Mouse (Mus musculus): ENCODE results near the gene Ackr3. TPM values are rescaled to one million over a fixed set of nuclear protein-coding genes. Genes with fewer than 3 reads are reported as not detected.

Gene Ackr3
- polyA plus RNA-seq, 1 experiment from 2014 or later: 3.5 TPM

DNA sequence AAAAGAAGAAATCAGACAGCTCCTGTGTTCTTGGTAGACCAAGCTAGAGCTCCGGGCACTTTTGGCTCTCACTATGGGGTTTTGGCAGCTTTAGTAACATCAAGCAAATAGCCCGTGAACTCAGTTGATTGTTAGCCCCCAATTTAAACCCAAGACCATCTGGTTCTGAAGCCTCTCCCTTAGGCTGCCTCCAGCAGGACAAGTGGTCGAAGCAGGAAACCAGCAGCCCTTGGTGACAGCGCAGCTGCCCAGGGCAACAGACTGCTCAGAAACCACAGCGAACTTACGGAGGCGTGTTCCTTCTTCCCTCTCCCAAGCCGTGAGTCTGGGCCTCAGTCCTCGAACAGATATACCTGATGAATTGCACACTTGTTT is 24.5 kb downstream of the Ackr3 start:
- H3K9ac ChIP-seq: no peak overlapping the region
- no peak overlapping the region for H3K4me3 ChIP-seq (replicated peaks)
- peaks cover 17% of the 10 kb centered on the region for H3K27me3 ChIP-seq
- H3K4me1 ChIP-seq (replicated peaks): 0 out of 2 replicates have a peak, but pooled peaks cover 7% of the 10 kb centered on the region
- ATAC-seq (ENCODE audit: low read depth): no peak
- H3K27ac ChIP-seq: no peak overlapping the region
- no peak for DNase-seq
- no peak overlapping the region for H3K4me2 ChIP-seq
- no peaks in the 10 kb centered on the region for H3K36me3 ChIP-seq
- 13% methylated on average over 9 of the region's 9 CpGs for WGBS (ENCODE audit: insufficient replicate concordance)
- H3K9me3 ChIP-seq (replicated peaks): no peaks in the 10 kb centered on the region

DNA sequence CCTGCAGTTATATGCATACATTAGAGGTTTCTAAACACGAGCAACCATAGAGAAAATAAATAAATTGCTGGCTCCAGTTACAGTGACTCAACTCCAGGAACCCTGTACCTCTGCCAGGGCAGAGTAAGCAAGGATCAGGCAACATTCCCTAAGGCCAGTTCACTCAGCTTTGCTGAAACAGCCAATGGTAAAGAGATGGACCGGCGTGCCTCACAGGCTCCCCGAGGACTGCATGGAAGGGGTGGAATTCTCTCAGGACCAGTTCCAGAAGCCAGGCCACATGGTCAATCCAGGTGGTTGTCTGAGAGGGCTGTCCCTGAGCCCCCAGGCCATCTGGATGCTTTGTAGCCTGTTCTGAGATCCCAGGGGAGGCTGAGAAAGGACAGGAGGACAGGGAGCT is 26.8 kb downstream of the Ackr3 start:
- Histone ChIP-seq H3K36me3 (no peaks in the 10 kb centered on the region), H3K9ac (no peak overlapping the region), H3K4me1 (replicated peaks) (peaks cover 4% of the 10 kb centered on the region; the same call in 1 of the 2 replicates), H3K4me2 (no peak overlapping the region), H3K27me3 (peaks cover 28% of the 10 kb centered on the region), H3K4me3 (replicated peaks) (no peak overlapping the region), H3K27ac (no peak overlapping the region), H3K9me3 (replicated peaks) (no peaks in the 10 kb centered on the region)
- no peak for ATAC-seq (ENCODE audit: low read depth)
- DNase-seq: no peak
- WGBS (ENCODE audit: insufficient replicate concordance): 57% methylated on average over 4 of the region's 4 CpGs

GRCm38 (mm10) chr1:90231591-90232490 is 28.1 kb downstream of the Ackr3 start:
- H3K27me3 ChIP-seq: peaks cover 31% of the 10 kb centered on the region
- H3K27ac ChIP-seq: no peak overlapping the region
- no peak overlapping the region for H3K9ac ChIP-seq
- ATAC-seq (ENCODE audit: low read depth) (no peak), DNase-seq (no peak)
- no peak overlapping the region for H3K4me3 ChIP-seq (replicated peaks)
- H3K4me1 ChIP-seq (replicated peaks): no peaks in the 10 kb centered on the region; the same call in 1 of the 2 replicates
- H3K9me3 ChIP-seq (replicated peaks): no peaks in the 10 kb centered on the region
- 64% methylated on average over 22 of the region's 22 CpGs for WGBS (ENCODE audit: insufficient replicate concordance)
- no peak overlapping the region for H3K4me2 ChIP-seq
- no peaks in the 10 kb centered on the region for H3K36me3 ChIP-seq

DNA sequence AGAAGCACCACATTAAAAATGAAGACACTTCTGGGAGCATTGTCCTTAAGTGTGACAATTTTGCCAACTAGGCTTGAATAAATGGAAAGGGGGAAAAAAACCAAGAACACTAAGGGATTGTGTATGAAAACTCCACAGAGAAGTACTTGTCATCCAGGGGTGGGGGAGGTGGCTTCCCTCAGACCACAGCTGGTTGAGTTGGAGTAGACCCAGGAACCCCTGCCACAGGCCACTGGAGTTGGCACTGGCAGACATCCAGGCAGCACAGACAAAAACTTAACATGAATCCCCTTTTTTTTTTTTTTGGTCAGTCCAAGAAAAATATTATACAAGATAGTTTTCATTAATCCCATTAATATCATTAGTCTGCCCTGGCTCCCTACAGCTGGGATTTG is 28.7 kb downstream of the Ackr3 start:
- H3K4me3 ChIP-seq (replicated peaks): no peak overlapping the region
- no peak overlapping the region for H3K4me2 ChIP-seq
- H3K9ac ChIP-seq: no peak overlapping the region
- no peak overlapping the region for H3K27ac ChIP-seq
- H3K4me1 ChIP-seq (replicated peaks): no peaks in the 10 kb centered on the region; the same call in 1 of the 2 replicates
- DNase-seq (no peak), ATAC-seq (ENCODE audit: low read depth) (no peak)
- H3K9me3 ChIP-seq (replicated peaks): no peaks in the 10 kb centered on the region
- peaks cover 34% of the 10 kb centered on the region for H3K27me3 ChIP-seq
- H3K36me3 ChIP-seq: no peaks in the 10 kb centered on the region

- no peak overlapping the region for H3K4me2 ChIP-seq
- no peak for ATAC-seq (ENCODE audit: low read depth)
- no peaks in the 10 kb centered on the region for H3K36me3 ChIP-seq
- DNase-seq: no peak
- no peak overlapping the region for H3K9ac ChIP-seq
- 57% methylated on average over 11 of the region's 11 CpGs for WGBS (ENCODE audit: insufficient replicate concordance)
- no peak overlapping the region for H3K4me3 ChIP-seq (replicated peaks)
- peaks cover 50% of the 10 kb centered on the region for H3K27me3 ChIP-seq
- H3K27ac ChIP-seq: no peak overlapping the region
- peaks cover 2% of the 10 kb centered on the region for H3K4me1 ChIP-seq (replicated peaks)
- no peaks in the 10 kb centered on the region for H3K9me3 ChIP-seq (replicated peaks)
Observed at GRCm38 (mm10) chr1:90234620-90235054, 30.9 kb downstream of the Ackr3 start.

DNA sequence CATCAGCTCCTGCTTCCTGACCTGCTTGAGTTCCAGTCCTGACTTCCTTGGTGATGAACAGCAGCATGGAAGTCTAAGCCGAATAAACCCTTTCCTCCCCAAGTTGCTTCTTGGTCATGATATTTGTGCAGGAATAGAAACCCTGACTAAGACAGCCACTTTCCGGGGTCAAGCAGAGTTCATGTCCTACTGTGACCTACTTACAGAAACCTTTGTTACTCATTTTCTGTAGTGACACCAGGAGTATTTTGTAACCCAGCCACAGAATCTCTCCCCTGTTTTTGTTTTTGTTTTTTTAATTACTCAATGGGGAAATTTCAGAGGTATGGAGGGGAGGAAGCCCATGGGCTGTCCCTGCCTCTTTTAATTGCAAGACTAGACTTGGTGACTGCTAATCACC is 32.9 kb downstream of the Ackr3 start:
- Histone ChIP-seq H3K36me3 (no peaks in the 10 kb centered on the region), H3K27me3 (peaks cover 45% of the 10 kb centered on the region), H3K27ac (no peak overlapping the region), H3K9me3 (replicated peaks) (no peaks in the 10 kb centered on the region), H3K4me3 (replicated peaks) (no peak overlapping the region), H3K9ac (no peak overlapping the region), H3K4me2 (no peak overlapping the region), H3K4me1 (replicated peaks) (peaks cover 22% of the 10 kb centered on the region)
- ATAC-seq (ENCODE audit: low read depth) (no peak), DNase-seq (no peak)
- WGBS (ENCODE audit: insufficient replicate concordance): 66% methylated on average over 2 of the region's 2 CpGs

- Histone ChIP-seq H3K9me3 (replicated peaks) (no peaks in the 10 kb centered on the region), H3K27me3 (peaks cover 35% of the 10 kb centered on the region), H3K4me3 (replicated peaks) (no peak overlapping the region), H3K9ac (no peak overlapping the region), H3K36me3 (no peaks in the 10 kb centered on the region), H3K4me2 (no peak overlapping the region), H3K27ac (no peak overlapping the region), H3K4me1 (replicated peaks) (peaks cover 38% of the 10 kb centered on the region)
- ATAC-seq (ENCODE audit: low read depth) (no peak), DNase-seq (no peak)
- 67% methylated on average over 9 of the region's 9 CpGs for WGBS (ENCODE audit: insufficient replicate concordance)
Observed at GRCm38 (mm10) chr1:90238095-90238888, 34.5 kb downstream of the Ackr3 start.

GRCm38 (mm10) chr1:90239336-90240225 is 35.8 kb downstream of the Ackr3 start:
- no peak for DNase-seq
- Histone ChIP-seq H3K4me2 (no peak overlapping the region), H3K36me3 (no peaks in the 10 kb centered on the region), H3K27me3 (peaks cover 29% of the 10 kb centered on the region), H3K27ac (peak overlapping the region; percentile 71), H3K4me1 (replicated peaks) (peaks cover 51% of the 10 kb centered on the region), H3K4me3 (replicated peaks) (no peak overlapping the region), H3K9ac (0 out of 2 replicates have a peak overlapping the region, but pooled peaks have one; percentile 39), H3K9me3 (replicated peaks) (no peaks in the 10 kb centered on the region)
- 77% methylated on average over 16 of the region's 16 CpGs for WGBS (ENCODE audit: insufficient replicate concordance)
- no peak for ATAC-seq (ENCODE audit: low read depth)

DNA sequence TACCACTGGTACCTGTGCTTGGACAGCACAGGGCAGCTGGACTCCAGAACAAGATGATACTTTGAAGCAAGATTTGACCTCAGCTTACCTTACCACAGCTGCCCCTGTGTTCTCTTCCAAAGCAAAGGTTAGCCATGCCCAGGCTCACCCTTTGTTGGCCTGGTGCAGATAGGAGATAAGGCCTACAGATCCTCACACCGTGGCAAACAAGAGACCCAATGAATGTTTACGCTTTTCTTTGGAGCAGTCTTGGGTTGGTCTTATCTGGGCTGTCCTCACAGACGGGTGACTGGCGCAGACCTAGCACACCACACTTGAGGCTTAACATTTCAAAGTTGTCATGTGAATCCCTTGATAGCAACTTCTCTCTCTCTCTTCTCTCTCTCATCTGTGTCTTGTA is 36.5 kb downstream of the Ackr3 start:
- no peaks in the 10 kb centered on the region for H3K9me3 ChIP-seq (replicated peaks)
- H3K27ac ChIP-seq: peak overlapping the region; percentile 71
- no peak overlapping the region for H3K4me2 ChIP-seq
- H3K9ac ChIP-seq: peak overlapping the region; percentile 39; the same call in 1 of the 2 replicates
- no peak overlapping the region for H3K4me3 ChIP-seq (replicated peaks)
- DNase-seq: peak; percentile 61
- H3K27me3 ChIP-seq: peaks cover 23% of the 10 kb centered on the region
- ATAC-seq (ENCODE audit: low read depth): peak; percentile 90
- 7% methylated on average over 4 of the region's 4 CpGs for WGBS (ENCODE audit: insufficient replicate concordance)
- peaks cover 58% of the 10 kb centered on the region for H3K4me1 ChIP-seq (replicated peaks)
- H3K36me3 ChIP-seq: no peaks in the 10 kb centered on the region

GRCm38 (mm10) chr1:90242444-90242989 is 38.7 kb downstream of the Ackr3 start:
- H3K4me3 ChIP-seq (replicated peaks): no peak overlapping the region
- no peaks in the 10 kb centered on the region for H3K9me3 ChIP-seq (replicated peaks)
- WGBS (ENCODE audit: insufficient replicate concordance): 48% methylated on average over 8 of the region's 8 CpGs
- peaks cover 18% of the 10 kb centered on the region for H3K27me3 ChIP-seq
- DNase-seq: no peak
- 0 out of 2 replicates have a peak overlapping the region, but pooled peaks have one; percentile 19 for H3K9ac ChIP-seq
- peak; percentile 29 for ATAC-seq (ENCODE audit: low read depth)
- no peak overlapping the region for H3K4me2 ChIP-seq
- H3K36me3 ChIP-seq: no peaks in the 10 kb centered on the region
- H3K4me1 ChIP-seq (replicated peaks): peaks cover 80% of the 10 kb centered on the region
- H3K27ac ChIP-seq: peak overlapping the region; percentile 60
